ENCODE assay signal across 24 mouse cellular contexts in genomic region chr3:96545565-96545964, GRCm38 (mm10). TPM values are rescaled to one million over a fixed set of nuclear protein-coding genes. Genes with fewer than 3 reads are reported as not detected.
DNase-seq lines count a peak whose midpoint lies in the region; ATAC-seq and TF ChIP-seq lines count a peak whose summit lies in the region.
"Had no signal": no experiment of that assay in that cellular context is flagged by ENCODE, and none has a peak within 500 bp of the region (broad histone marks: within the 10 kb centered on the region; RNA-seq: fewer than 3 reads in every experiment).

No protein-coding gene starts in this region.

- TF ChIP-seq POLR2A in lung, adult 2 months (IDR thresholded peaks at IDR 0.05; ENCODE audit: borderline replicate concordance, extremely low read depth, low read depth, low read length) = no peak

- 32% methylated on average over 1 of the region's 1 CpGs for WGBS in intestine, postnatal 0 days
- WGBS in intestine, embryonic 16.5 days = 17% methylated on average over 1 of the region's 1 CpGs
- WGBS in lung, postnatal 0 days = 29% methylated on average over 1 of the region's 1 CpGs
- WGBS in lung, adult 2 months = 33% methylated on average over 1 of the region's 1 CpGs

- H3K36me3 ChIP-seq in intestine, postnatal 0 days (ENCODE audit: control insufficient read depth, insufficient read depth) = no peaks in the 10 kb centered on the region
- no peaks in the 10 kb centered on the region for H3K36me3 ChIP-seq in intestine, embryonic 16.5 days (ENCODE audit: control insufficient read depth, insufficient read depth, low read length)
- no peaks in the 10 kb centered on the region for H3K36me3 ChIP-seq in lung, postnatal 0 days (ENCODE audit: insufficient read depth, low read length)
- H3K36me3 ChIP-seq in E14TG2a.4 (ENCODE audit: insufficient read depth, low read length) = no peaks in the 10 kb centered on the region
- H3K36me3 ChIP-seq: forebrain, embryonic 10.5 days; heart, embryonic 15.5 days; hindbrain, embryonic 13.5 days; midbrain, embryonic 10.5 days had no signal

- H3K9me3 ChIP-seq in intestine, postnatal 0 days (ENCODE audit: control insufficient read depth) = no peaks in the 10 kb centered on the region
- no peaks in the 10 kb centered on the region for H3K9me3 ChIP-seq in intestine, embryonic 16.5 days (ENCODE audit: control insufficient read depth, low read length)
- H3K9me3 ChIP-seq in lung, postnatal 0 days (ENCODE audit: low read length) = no peaks in the 10 kb centered on the region
- no peaks in the 10 kb centered on the region for H3K9me3 ChIP-seq in E14TG2a.4 (ENCODE audit: low read length)
- H3K9me3 ChIP-seq: forebrain, embryonic 10.5 days; heart, embryonic 15.5 days; hindbrain, embryonic 13.5 days; midbrain, embryonic 10.5 days had no signal

- H3K4me1 ChIP-seq in intestine, postnatal 0 days (replicated peaks; ENCODE audit: control insufficient read depth, insufficient read depth, low read length) = no peaks in the 10 kb centered on the region
- H3K4me1 ChIP-seq in intestine, embryonic 16.5 days (ENCODE audit: control insufficient read depth, insufficient read depth, low read length) = 0 out of 2 replicates have a peak, but pooled peaks cover 2% of the 10 kb centered on the region
- 0 out of 2 replicates have a peak, but pooled peaks cover under 1% of the 10 kb centered on the region for H3K4me1 ChIP-seq in lung, postnatal 0 days (ENCODE audit: insufficient read depth, low read depth, low read length)
- H3K4me1 ChIP-seq in lung, adult 2 months (ENCODE audit: control insufficient read depth, insufficient read depth, low read length) = no peaks in the 10 kb centered on the region
- peaks cover 23% of the 10 kb centered on the region for H3K4me1 ChIP-seq in E14TG2a.4 (replicated peaks; ENCODE audit: low read depth, low read length)
- H3K4me1 ChIP-seq: hindbrain, embryonic 13.5 days had no signal

- H3K27me3 ChIP-seq in intestine, postnatal 0 days (replicated peaks; ENCODE audit: control insufficient read depth, insufficient read depth, low read length) = no peaks in the 10 kb centered on the region
- H3K27me3 ChIP-seq in intestine, embryonic 16.5 days (replicated peaks; ENCODE audit: control insufficient read depth, insufficient read depth, low read length) = no peaks in the 10 kb centered on the region
- no peaks in the 10 kb centered on the region for H3K27me3 ChIP-seq in lung, postnatal 0 days (replicated peaks; ENCODE audit: insufficient read depth, low read length)
- H3K27me3 ChIP-seq in E14TG2a.4 (ENCODE audit: insufficient read depth, low read length) = peaks cover 5% of the 10 kb centered on the region; the same call in 1 of the 2 replicates
- H3K27me3 ChIP-seq: heart, embryonic 15.5 days had no signal

- H3K27ac ChIP-seq in intestine, postnatal 0 days (ENCODE audit: low read depth, low read length) = no peak overlapping the region
- no peak overlapping the region for H3K27ac ChIP-seq in intestine, embryonic 16.5 days (ENCODE audit: low read length)
- H3K27ac ChIP-seq in lung, postnatal 0 days (ENCODE audit: low read length) = no peak overlapping the region
- H3K27ac ChIP-seq: forebrain, embryonic 10.5 days; heart, embryonic 15.5 days; hindbrain, embryonic 13.5 days; midbrain, embryonic 10.5 days had no signal

- H3K9ac ChIP-seq in intestine, postnatal 0 days (ENCODE audit: low read depth, low read length) = no peak overlapping the region
- no peak overlapping the region for H3K9ac ChIP-seq in intestine, embryonic 16.5 days (ENCODE audit: low read depth, low read length)
- no peak overlapping the region for H3K9ac ChIP-seq in lung, postnatal 0 days (replicated peaks; ENCODE audit: low read depth)
- H3K9ac ChIP-seq: heart, embryonic 15.5 days; hindbrain, embryonic 13.5 days had no signal

- no peak overlapping the region for H3K4me3 ChIP-seq in intestine, postnatal 0 days (ENCODE audit: low read depth, low read length)
- H3K4me3 ChIP-seq in intestine, embryonic 16.5 days (ENCODE audit: low read length) = no peak overlapping the region
- H3K4me3 ChIP-seq in lung, postnatal 0 days (ENCODE audit: low read depth, low read length) = no peak overlapping the region
- no peak overlapping the region for H3K4me3 ChIP-seq in lung, adult 2 months (replicated peaks; ENCODE audit: extremely low read depth, low read depth, low read length)
- no peak overlapping the region for H3K4me3 ChIP-seq in E14TG2a.4 (replicated peaks; ENCODE audit: low read length)
- H3K4me3 ChIP-seq: forebrain, embryonic 10.5 days; heart, embryonic 15.5 days; hindbrain, embryonic 13.5 days; midbrain, embryonic 10.5 days; myocyte had no signal

- no peak for DNase-seq in lung, postnatal 0 days (ENCODE audit: low spot score)
- DNase-seq in lung, adult 2 months = no peak
- DNase-seq in naive thymus-derived CD4-positive, alpha-beta T cell, adult 2 months (ENCODE audit: low read depth) = peak; percentile 47
- no peak for DNase-seq in yolk sac, embryonic 10.5 days (ENCODE audit: low spot score)
- DNase-seq in adrenal gland, postnatal 25 days = no peak
- DNase-seq: adrenal gland, postnatal 10 days; cerebellum, adult 2 months; kidney, adult 18-20 months; lung, postnatal 10 days; right cerebral cortex, postnatal 25 days; thymus, adult 2 months had no signal

- ATAC-seq in intestine, postnatal 0 days = no peak
- no peak for ATAC-seq in intestine, embryonic 16.5 days
- ATAC-seq in lung, postnatal 0 days = no peak

- TF ChIP-seq EP300 in lung, postnatal 0 days (IDR thresholded peaks at IDR 0.05) = no peak

- no peak overlapping the region for H3K4me2 ChIP-seq in intestine, postnatal 0 days (replicated peaks; ENCODE audit: low read depth)
- H3K4me2 ChIP-seq in intestine, embryonic 16.5 days (ENCODE audit: low read depth, low read length) = no peak overlapping the region
- no peak overlapping the region for H3K4me2 ChIP-seq in lung, postnatal 0 days (replicated peaks; ENCODE audit: low read depth, low read length)
- H3K4me2 ChIP-seq: heart, embryonic 15.5 days; hindbrain, embryonic 13.5 days had no signal

- peak; percentile 59 for TF ChIP-seq CTCF in intestine, postnatal 0 days (IDR thresholded peaks at IDR 0.05; ENCODE audit: low read depth)
- TF ChIP-seq CTCF in lung, postnatal 0 days (IDR thresholded peaks at IDR 0.05) = peak; percentile 55
- TF ChIP-seq CTCF in lung, adult 2 months (IDR thresholded peaks at IDR 0.05; ENCODE audit: insufficient read depth, low read length) = no peak
- TF ChIP-seq CTCF in E14TG2a.4 (conservative IDR thresholded peaks at IDR 0.05; ENCODE audit: low read length) = peak; percentile 13; the same call in 1 of the 2 replicates

RNA-seq across cellular contexts. Expression of gene Txnip, which starts 12.2 kb away (rescaled TPM):
- polyA plus RNA-seq in intestine, postnatal 0 days (2015; fragmentation: Nextera tagmentation; extraction: Ambion mirVana) = 244 and 254 TPM in 2 replicates
- 146 and 152 TPM in 2 replicates for polyA plus RNA-seq in intestine, embryonic 16.5 days (2015; fragmentation: Nextera tagmentation; extraction: Ambion mirVana)
- 468 and 502 TPM in 2 replicates for polyA plus RNA-seq in lung, postnatal 0 days (2015; fragmentation: Nextera tagmentation; extraction: Ambion mirVana)
- 687 and 806 TPM in 2 replicates for polyA plus RNA-seq in lung, adult 2 months (2012; rRNA removed)
- 421 and 586 TPM in 2 replicates for total RNA-seq in adrenal gland, postnatal 25 days (2021)

RNA-seq across cellular contexts. Expression of gene Hfe2, which starts 20.6 kb away (rescaled TPM):
- 0.07 TPM in 1 of 2 replicates, not detected in the other for polyA plus RNA-seq in intestine, postnatal 0 days (2015; fragmentation: Nextera tagmentation; extraction: Ambion mirVana)
- polyA plus RNA-seq in intestine, embryonic 16.5 days (2015; fragmentation: Nextera tagmentation; extraction: Ambion mirVana) = 0.15 and 0.37 TPM in 2 replicates
- polyA plus RNA-seq in lung, postnatal 0 days (2015; fragmentation: Nextera tagmentation; extraction: Ambion mirVana) = 0.27 and 0.35 TPM in 2 replicates
- polyA plus RNA-seq in lung, adult 2 months (2012; rRNA removed) = 4.6 and 13.8 TPM in 2 replicates
- total RNA-seq in adrenal gland, postnatal 25 days (2021) = not detected in 2 replicates
- total RNA-seq: common myeloid progenitor, adult 5-6 weeks had no signal

RNA-seq across cellular contexts. Expression of gene Gm16253, which starts 31.2 kb away (rescaled TPM):
- polyA plus RNA-seq in intestine, postnatal 0 days (2015; fragmentation: Nextera tagmentation; extraction: Ambion mirVana) = 0.31 and 0.41 TPM in 2 replicates
- polyA plus RNA-seq in intestine, embryonic 16.5 days (2015; fragmentation: Nextera tagmentation; extraction: Ambion mirVana) = 0.45 and 0.97 TPM in 2 replicates
- 0.73 and 0.78 TPM in 2 replicates for polyA plus RNA-seq in lung, postnatal 0 days (2015; fragmentation: Nextera tagmentation; extraction: Ambion mirVana)
- polyA plus RNA-seq in lung, adult 2 months (2012; rRNA removed) = not detected in 2 replicates
- not detected in 2 replicates for total RNA-seq in adrenal gland, postnatal 25 days (2021)
- total RNA-seq: common myeloid progenitor, adult 5-6 weeks; layer of hippocampus, adult 8-10 months; left cerebral cortex, postnatal 10 days had no signal
- polyA plus RNA-seq: cerebellum, adult 2 months; embryonic facial prominence, embryonic 14.5 days; gonadal fat pad, adult 2 months; thymus, adult 2 months had no signal

RNA-seq across cellular contexts. Expression of gene Polr3gl, which starts 48.4 kb away (rescaled TPM):
- 16.4 and 18.7 TPM in 2 replicates for polyA plus RNA-seq in intestine, postnatal 0 days (2015; fragmentation: Nextera tagmentation; extraction: Ambion mirVana)
- polyA plus RNA-seq in intestine, embryonic 16.5 days (2015; fragmentation: Nextera tagmentation; extraction: Ambion mirVana) = 23.1 and 24.4 TPM in 2 replicates
- polyA plus RNA-seq in lung, postnatal 0 days (2015; fragmentation: Nextera tagmentation; extraction: Ambion mirVana) = 36.7 and 43.2 TPM in 2 replicates
- polyA plus RNA-seq in lung, adult 2 months (2012; rRNA removed) = 18.3 and 21.3 TPM in 2 replicates
- 37.7 and 44.9 TPM in 2 replicates for total RNA-seq in adrenal gland, postnatal 25 days (2021)

RNA-seq across cellular contexts. Expression of gene Ankrd34a, which starts 50.9 kb away (rescaled TPM):
- polyA plus RNA-seq in intestine, postnatal 0 days (2015; fragmentation: Nextera tagmentation; extraction: Ambion mirVana) = 0.92 and 1.3 TPM in 2 replicates
- 2.0 and 2.1 TPM in 2 replicates for polyA plus RNA-seq in intestine, embryonic 16.5 days (2015; fragmentation: Nextera tagmentation; extraction: Ambion mirVana)
- 0.18 and 0.37 TPM in 2 replicates for polyA plus RNA-seq in lung, postnatal 0 days (2015; fragmentation: Nextera tagmentation; extraction: Ambion mirVana)
- 0.27 and 0.44 TPM in 2 replicates for polyA plus RNA-seq in lung, adult 2 months (2012; rRNA removed)
- total RNA-seq in adrenal gland, postnatal 25 days (2021) = 0.71 and 0.97 TPM in 2 replicates
- total RNA-seq: common myeloid progenitor, adult 5-6 weeks had no signal
